Mouse (Mus musculus): ENCODE results near the gene F2rl2. TPM values are rescaled to one million over a fixed set of nuclear protein-coding genes. Genes with fewer than 3 reads are reported as not detected.

F2rl2 gene
- polyA plus RNA-seq, 1 experiment from 2014 or later = 0.87 TPM

DNA sequence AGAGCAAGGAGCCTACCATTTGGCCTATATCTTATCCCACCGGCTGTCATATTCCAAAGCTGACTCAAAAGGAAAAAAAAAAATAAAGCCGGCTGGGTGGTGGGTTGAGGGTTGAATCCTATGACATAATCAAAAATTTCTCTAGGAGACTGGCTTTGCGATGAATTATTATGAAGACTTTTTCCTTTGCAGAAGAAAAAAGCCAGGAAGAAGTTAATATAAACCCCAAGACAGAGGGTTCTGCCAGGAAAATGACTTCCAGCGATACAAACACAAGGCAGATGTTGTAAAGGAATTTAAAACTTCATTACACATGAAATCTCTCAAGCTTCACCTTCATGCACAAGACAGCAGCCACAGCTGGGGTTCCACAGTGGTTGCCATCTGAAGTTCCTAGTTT is 48.8 kb downstream of the F2rl2 start:
- H3K4me2 ChIP-seq = no peak overlapping the region
- ATAC-seq (ENCODE audit: borderline replicate concordance, extremely low read depth, low FRiP score, low TSS enrichment) = peak; percentile 52; the same call in 1 of the 2 replicates
- H3K27ac ChIP-seq = peak overlapping the region; percentile 25; the same call in 1 of the 2 replicates
- H3K27me3 ChIP-seq = 0 out of 2 replicates have a peak, but pooled peaks cover 3% of the 10 kb centered on the region
- peaks cover 56% of the 10 kb centered on the region for H3K4me1 ChIP-seq
- no peaks in the 10 kb centered on the region for H3K36me3 ChIP-seq
- 36% methylated on average over 4 of the region's 4 CpGs for WGBS
- H3K9me3 ChIP-seq = no peaks in the 10 kb centered on the region
- H3K9ac ChIP-seq = no peak overlapping the region
- no peak overlapping the region for H3K4me3 ChIP-seq

DNA sequence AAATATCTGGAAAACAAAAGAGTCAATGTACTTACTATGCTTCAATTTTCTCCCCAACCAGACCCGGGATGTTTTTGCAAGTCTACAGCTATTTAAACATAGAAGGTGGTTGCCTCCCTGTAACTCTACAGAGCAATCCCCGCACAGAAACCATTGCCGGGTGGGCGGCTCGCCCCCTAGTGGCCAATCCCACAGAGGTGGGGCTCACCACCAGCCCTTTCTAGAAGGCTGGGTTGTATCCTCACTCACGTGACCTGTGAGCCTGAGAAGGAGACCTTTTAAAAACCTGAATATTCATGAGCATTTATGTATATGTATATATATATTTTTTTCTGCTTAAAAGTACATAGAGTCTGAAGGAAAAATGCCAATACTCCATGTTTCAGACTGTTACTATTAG is 49.9 kb downstream of the F2rl2 start:
- no peaks in the 10 kb centered on the region for H3K27me3 ChIP-seq
- no peak overlapping the region for H3K9ac ChIP-seq
- H3K9me3 ChIP-seq = no peaks in the 10 kb centered on the region
- peaks cover 55% of the 10 kb centered on the region for H3K4me1 ChIP-seq
- peak; percentile 53; the same call in 1 of the 2 replicates for ATAC-seq (ENCODE audit: borderline replicate concordance, extremely low read depth, low FRiP score, low TSS enrichment)
- no peaks in the 10 kb centered on the region for H3K36me3 ChIP-seq
- H3K4me3 ChIP-seq = no peak overlapping the region
- 0 out of 2 replicates have a peak overlapping the region, but pooled peaks have one; percentile 18 for H3K4me2 ChIP-seq
- WGBS = 6% methylated on average over 6 of the region's 6 CpGs
- H3K27ac ChIP-seq = no peak overlapping the region

DNA sequence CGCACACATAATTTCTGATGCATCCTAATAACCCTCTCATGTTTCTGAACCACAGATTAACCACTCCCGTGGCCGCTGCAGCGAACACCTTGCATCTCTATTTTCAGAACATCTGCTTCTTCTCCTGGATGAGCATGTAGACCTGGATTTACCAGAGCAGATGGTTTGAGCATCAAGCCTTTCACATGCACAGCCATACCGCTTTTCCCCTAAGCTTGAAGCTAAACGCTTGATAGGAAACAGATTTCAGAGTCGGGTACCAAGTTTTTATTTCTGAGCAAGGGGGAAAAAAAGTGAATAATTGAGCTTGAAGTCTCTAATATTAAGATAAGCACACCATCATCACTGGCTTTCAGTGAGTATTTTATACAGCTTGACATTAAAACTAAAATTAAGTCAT is 50.4 kb downstream of the F2rl2 start:
- ATAC-seq (ENCODE audit: borderline replicate concordance, extremely low read depth, low FRiP score, low TSS enrichment) = no peak
- H3K27ac ChIP-seq = no peak overlapping the region

DNA sequence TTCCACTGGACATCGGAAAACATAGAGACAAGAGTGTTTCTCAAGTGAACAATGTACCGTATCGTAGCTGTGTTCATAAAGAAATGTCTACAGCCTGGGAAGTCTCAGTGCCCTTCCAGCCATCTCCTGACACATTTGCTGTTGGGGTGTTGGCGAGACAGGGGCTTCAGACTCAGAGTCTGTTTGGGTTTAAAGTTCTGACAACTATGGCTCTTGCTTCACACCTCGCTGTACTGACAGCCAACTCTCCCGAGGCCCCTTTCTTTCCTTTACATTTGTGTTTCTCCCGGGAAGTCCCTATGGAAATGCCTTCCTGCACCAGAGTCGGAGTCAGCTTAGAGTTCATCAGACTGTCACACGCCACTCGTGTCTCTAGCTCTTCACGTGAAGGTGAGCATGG is 50.9 kb downstream of the F2rl2 start:
- no peak for ATAC-seq (ENCODE audit: borderline replicate concordance, extremely low read depth, low FRiP score, low TSS enrichment)
- Histone ChIP-seq H3K9me3 (no peaks in the 10 kb centered on the region), H3K36me3 (no peaks in the 10 kb centered on the region), H3K9ac (no peak overlapping the region), H3K4me3 (no peak overlapping the region), H3K4me2 (no peak overlapping the region), H3K27me3 (no peaks in the 10 kb centered on the region), H3K4me1 (peaks cover 46% of the 10 kb centered on the region), H3K27ac (no peak overlapping the region)
- 38% methylated on average over 11 of the region's 11 CpGs for WGBS

More for the DNA sequence above, 50.4 kb downstream of the F2rl2 start:
- 64% methylated on average over 7 of the region's 7 CpGs for WGBS
- Histone ChIP-seq H3K4me3 (no peak overlapping the region), H3K27me3 (no peaks in the 10 kb centered on the region), H3K4me1 (peaks cover 50% of the 10 kb centered on the region), H3K9ac (no peak overlapping the region), H3K9me3 (no peaks in the 10 kb centered on the region), H3K36me3 (no peaks in the 10 kb centered on the region), H3K4me2 (no peak overlapping the region)

Other genes starting within 250 kb of the F2rl2 start
- gene S100z, start 218.1 kb upstream of the F2rl2 start, polyA plus RNA-seq (2015; fragmentation: Nextera tagmentation; extraction: Ambion mirVana) = not detected in 2 replicates
- gene F2rl1, start 171.6 kb upstream of the F2rl2 start, polyA plus RNA-seq (2015; fragmentation: Nextera tagmentation; extraction: Ambion mirVana) = 4.3 and 4.5 TPM in 2 replicates
- 106 and 114 TPM in 2 replicates for gene F2r, start 78.4 kb upstream of the F2rl2 start, polyA plus RNA-seq (2015; fragmentation: Nextera tagmentation; extraction: Ambion mirVana)
- 6.2 and 6.8 TPM in 2 replicates for gene Iqgap2, start 195.1 kb downstream of the F2rl2 start, polyA plus RNA-seq (2015; fragmentation: Nextera tagmentation; extraction: Ambion mirVana)

All from lung, embryonic 15.5 days (tissue).